Mouse (Mus musculus) limb, embryonic 15.5 days (tissue): ENCODE results near the gene Olfr854. TPM values are rescaled to one million over a fixed set of nuclear protein-coding genes. Genes with fewer than 3 reads are reported as not detected.

Source experiments
- ATAC-seq: fragments of 200-750 bp; cut with Nextera tagmentation; 2 replicates; pipeline ENCODE4 v1.8.0; 2017; ENCODE audit warnings: low read depth, moderate TSS enrichment; ENCODE audit not compliant: insufficient number of reproducible peaks, low FRiP score, low TSS enrichment
- H3K27ac ChIP-seq: fragments of 300-500 bp; sonication (generic); 2 replicates; pipeline ENCODE4 v1.5.1; 2015; ENCODE audit warnings: moderate library complexity, mild to moderate bottlenecking, inconsistent platforms
- H3K27me3 ChIP-seq: fragments of 300-500 bp; sonication (generic); 2 replicates; pipeline ENCODE4 v1.6.1; 2015; ENCODE audit warnings: inconsistent platforms
- H3K36me3 ChIP-seq: fragments of 300-500 bp; sonication (generic); 2 replicates; pipeline ENCODE4 v1.6.1; 2015; ENCODE audit warnings: inconsistent platforms
- H3K4me1 ChIP-seq: fragments of 300-500 bp; sonication (generic); 2 replicates; pipeline ENCODE4 v1.6.1; 2015; ENCODE audit warnings: inconsistent platforms
- H3K4me2 ChIP-seq: fragments of 300-500 bp; sonication (generic); 2 replicates; pipeline ENCODE4 v1.6.1; 2015; ENCODE audit warnings: mild to moderate bottlenecking, inconsistent platforms
- H3K4me3 ChIP-seq: fragments of 300-500 bp; sonication (generic); 2 replicates; pipeline ENCODE4 v1.5.1; 2015; ENCODE audit warnings: mild to moderate bottlenecking, inconsistent platforms
- H3K9ac ChIP-seq: fragments of 300-500 bp; sonication (generic); 2 replicates; pipeline ENCODE4 v1.6.1; 2015; ENCODE audit warnings: inconsistent platforms
- H3K9me3 ChIP-seq: fragments of 300-500 bp; sonication (generic); 2 replicates; pipeline ENCODE4 v1.6.1; 2016; ENCODE audit warnings: inconsistent platforms
- WGBS: fragments of 180-500 bp; shearing (Covaris S2); methylation state at CpG from one replicate; pipeline ENCODE4 v1.1.7; 2015; 5-methylcytosine and 5-hydroxymethylcytosine counted together
- polyA plus RNA-seq: library from polyadenylated mRNA; unstranded; fragments of >200 nt; fragmentation: Nextera tagmentation; extraction: Ambion mirVana; gene quantifications from 2 replicates; pipeline ENCODE4 v1.2.1, GENCODE M21; 2015

Gene Olfr854
- polyA plus RNA-seq: not detected in 2 replicates

GRCm38 (mm10) chr9:19567282-19567681 lies at the start of gene Olfr854:
Olfr854 (minus strand) TSS chr9:19567382.
- WGBS: 70% methylated on average over 1 of the region's 1 CpGs
- ATAC-seq: no peak

GRCm38 (mm10) chr9:19582317-19582716 lies 15.1 kb upstream of the Olfr854 start, which contains the start of gene Olfr855:
Olfr855 (plus strand) TSS chr9:19582617.
- no peak within 1 kb of the TSS for H3K4me2 ChIP-seq
- H3K27me3 ChIP-seq: no peaks in the 10 kb centered on the region
- no peaks in the 10 kb centered on the region for H3K4me1 ChIP-seq
- H3K4me3 ChIP-seq: no peak within 1 kb of the TSS
- H3K27ac ChIP-seq: no peak within 1 kb of the TSS
- ATAC-seq: no peak
- H3K9ac ChIP-seq: no peak within 1 kb of the TSS
- no peaks in the 10 kb centered on the region for H3K36me3 ChIP-seq
- no peaks in the 10 kb centered on the region for H3K9me3 ChIP-seq

More at GRCm38 (mm10) chr9:19567282-19567681, at the start of gene Olfr854:
- Histone ChIP-seq H3K27ac (no peak within 1 kb of the TSS), H3K9me3 (no peaks in the 10 kb centered on the region), H3K4me2 (no peak within 1 kb of the TSS), H3K27me3 (no peaks in the 10 kb centered on the region), H3K36me3 (no peaks in the 10 kb centered on the region), H3K9ac (no peak within 1 kb of the TSS), H3K4me3 (no peak within 1 kb of the TSS), H3K4me1 (no peaks in the 10 kb centered on the region)

DNA sequence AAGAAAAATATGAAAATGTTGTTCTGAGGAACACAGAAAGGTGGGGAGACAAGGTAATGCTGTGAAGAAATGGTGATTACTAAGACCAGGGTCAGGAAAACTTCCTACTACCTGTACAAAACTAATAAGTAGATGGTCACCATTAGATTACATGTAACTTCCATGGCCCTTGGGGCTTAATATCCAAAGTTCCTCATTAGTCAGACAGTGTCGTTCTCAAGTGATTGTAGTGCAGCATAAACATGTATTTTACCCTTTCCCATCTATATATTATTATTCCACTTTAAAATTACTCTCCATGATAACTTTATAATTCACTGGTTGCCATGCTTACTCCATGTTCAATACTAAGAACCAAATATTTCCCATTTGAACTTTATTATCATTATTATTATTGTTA lies 26.2 kb downstream of the Olfr854 start, which contains the start of gene Olfr853:
Gene Olfr853, minus strand, starts transcription at position 101 of the 400 bp plus-strand sequence.
- Histone ChIP-seq H3K4me1 (no peaks in the 10 kb centered on the region), H3K4me3 (no peak within 1 kb of the TSS), H3K36me3 (no peaks in the 10 kb centered on the region), H3K27me3 (no peaks in the 10 kb centered on the region), H3K4me2 (no peak within 1 kb of the TSS), H3K9me3 (no peaks in the 10 kb centered on the region), H3K27ac (no peak within 1 kb of the TSS), H3K9ac (no peak within 1 kb of the TSS)
- no peak for ATAC-seq
- 82% methylated on average over 1 of the region's 1 CpGs for WGBS

Other genes with a start within 250 kb of the Olfr854 start
- gene Olfr845, start 230.9 kb downstream of the Olfr854 start, polyA plus RNA-seq: not detected in 2 replicates
- gene Olfr846, start 203.4 kb downstream of the Olfr854 start, polyA plus RNA-seq: not detected in 2 replicates
- not detected in 2 replicates for gene Olfr847, start 188.7 kb downstream of the Olfr854 start, polyA plus RNA-seq
- not detected in 2 replicates for gene Olfr849, start 127.1 kb downstream of the Olfr854 start, polyA plus RNA-seq
- not detected in 2 replicates for gene Olfr850, start 89.1 kb downstream of the Olfr854 start, polyA plus RNA-seq
- not detected in 2 replicates for gene Olfr851, start 74.1 kb downstream of the Olfr854 start, polyA plus RNA-seq
- gene Olfr853, start 26.3 kb downstream of the Olfr854 start, polyA plus RNA-seq: not detected in 2 replicates
- gene Olfr855, start 15.2 kb upstream of the Olfr854 start, polyA plus RNA-seq: not detected in 2 replicates
- 22.7 and 23.8 TPM in 2 replicates for gene Zfp317, start 54.7 kb upstream of the Olfr854 start, polyA plus RNA-seq
- gene Olfr857, start 142.1 kb upstream of the Olfr854 start, polyA plus RNA-seq: not detected in 2 replicates
- not detected in 2 replicates for gene Olfr58, start 212.9 kb upstream of the Olfr854 start, polyA plus RNA-seq
- not detected in 2 replicates for gene Olfr859, start 237.5 kb upstream of the Olfr854 start, polyA plus RNA-seq